Mouse (Mus musculus): Measurements from ENCODE around the gene Bhlha9. TPM values are rescaled to one million over a fixed set of nuclear protein-coding genes. Genes with fewer than 3 reads are reported as not detected.
A peak's percentile ranks its signal among the peaks of the same experiment; 100 is the strongest.

Gene Bhlha9
- not detected in 2 replicates for polyA plus RNA-seq (2015; fragmentation: Nextera tagmentation; extraction: Ambion mirVana)

- Histone ChIP-seq H3K4me1 (ENCODE audit: control insufficient read depth, insufficient read depth, low read length) (0 out of 2 replicates have a peak, but pooled peaks cover 8% of the 10 kb centered on the region), H3K9ac (ENCODE audit: low read length) (peak within 1 kb of the TSS; percentile 50), H3K9me3 (replicated peaks; ENCODE audit: control insufficient read depth, low read length) (no peaks in the 10 kb centered on the region), H3K4me2 (ENCODE audit: low read depth, low read length) (peak within 1 kb of the TSS; percentile 49), H3K27ac (ENCODE audit: low read length) (no peak within 1 kb of the TSS), H3K4me3 (replicated peaks; ENCODE audit: low read length) (peak within 1 kb of the TSS; percentile 39), H3K36me3 (ENCODE audit: control insufficient read depth, insufficient read depth, low read length) (no peaks in the 10 kb centered on the region), H3K27me3 (ENCODE audit: control insufficient read depth, insufficient read depth, low read length) (peaks cover 47% of the 10 kb centered on the region)
- 56% methylated on average over 15 of the region's 15 CpGs for whole genome bisulfite sequencing
- no peak for ATAC-seq (ENCODE audit: insufficient read depth, low FRiP score)
Measured at GRCm38 (mm10) chr11:76671871-76672475, at the start of gene Bhlha9. Gene Bhlha9 (plus strand): TSS chr11:76672470.

- Histone ChIP-seq H3K9ac (ENCODE audit: low read length) (peak overlapping the region; percentile 71), H3K36me3 (ENCODE audit: control insufficient read depth, insufficient read depth, low read length) (no peaks in the 10 kb centered on the region), H3K27ac (ENCODE audit: low read length) (no peak overlapping the region), H3K27me3 (ENCODE audit: control insufficient read depth, insufficient read depth, low read length) (peaks cover 21% of the 10 kb centered on the region), H3K9me3 (replicated peaks; ENCODE audit: control insufficient read depth, low read length) (no peaks in the 10 kb centered on the region), H3K4me3 (replicated peaks; ENCODE audit: low read length) (peak overlapping the region; percentile 51), H3K4me1 (ENCODE audit: control insufficient read depth, insufficient read depth, low read length) (peaks cover 3% of the 10 kb centered on the region; the same call in 1 of the 2 replicates), H3K4me2 (ENCODE audit: low read depth, low read length) (peak overlapping the region; percentile 99)
- ATAC-seq (ENCODE audit: insufficient read depth, low FRiP score): peak; percentile 32; the same call in 1 of the 2 replicates
- under 1% methylated on average over 58 of the region's 66 CpGs for WGBS
Measured at GRCm38 (mm10) chr11:76622566-76623205, 49.6 kb upstream of the Bhlha9 start.

GRCm38 (mm10) chr11:76623206-76623961 is 48.9 kb upstream of the Bhlha9 start:
- peak overlapping the region; percentile 71 for H3K9ac ChIP-seq (ENCODE audit: low read length)
- H3K36me3 ChIP-seq (ENCODE audit: control insufficient read depth, insufficient read depth, low read length): no peaks in the 10 kb centered on the region
- H3K9me3 ChIP-seq (replicated peaks; ENCODE audit: control insufficient read depth, low read length): no peaks in the 10 kb centered on the region
- under 1% methylated on average over 71 of the region's 72 CpGs for WGBS
- peak overlapping the region; percentile 51 for H3K4me3 ChIP-seq (replicated peaks; ENCODE audit: low read length)
- ATAC-seq (ENCODE audit: insufficient read depth, low FRiP score): peak; percentile 79; the same call in 1 of the 2 replicates
- peak overlapping the region; percentile 99 for H3K4me2 ChIP-seq (ENCODE audit: low read depth, low read length)
- H3K27ac ChIP-seq (ENCODE audit: low read length): no peak overlapping the region
- H3K27me3 ChIP-seq (ENCODE audit: control insufficient read depth, insufficient read depth, low read length): peaks cover 21% of the 10 kb centered on the region
- peaks cover 3% of the 10 kb centered on the region; the same call in 1 of the 2 replicates for H3K4me1 ChIP-seq (ENCODE audit: control insufficient read depth, insufficient read depth, low read length)

- Histone ChIP-seq H3K36me3 (ENCODE audit: control insufficient read depth, insufficient read depth, low read length) (no peaks in the 10 kb centered on the region), H3K4me1 (ENCODE audit: control insufficient read depth, insufficient read depth, low read length) (peaks cover 3% of the 10 kb centered on the region; the same call in 1 of the 2 replicates), H3K4me3 (replicated peaks; ENCODE audit: low read length) (no peak overlapping the region), H3K27ac (ENCODE audit: low read length) (no peak overlapping the region), H3K27me3 (ENCODE audit: control insufficient read depth, insufficient read depth, low read length) (peaks cover 21% of the 10 kb centered on the region), H3K4me2 (ENCODE audit: low read depth, low read length) (peak overlapping the region; percentile 99), H3K9me3 (replicated peaks; ENCODE audit: control insufficient read depth, low read length) (no peaks in the 10 kb centered on the region), H3K9ac (ENCODE audit: low read length) (peak overlapping the region; percentile 71; the same call in 1 of the 2 replicates)
- no peak for ATAC-seq (ENCODE audit: insufficient read depth, low FRiP score)
- WGBS: 66% methylated on average over 10 of the region's 10 CpGs
Measured at GRCm38 (mm10) chr11:76624071-76624470, 48.2 kb upstream of the Bhlha9 start.

- ATAC-seq (ENCODE audit: insufficient read depth, low FRiP score): no peak
- Histone ChIP-seq H3K27ac (ENCODE audit: low read length) (no peak overlapping the region), H3K36me3 (ENCODE audit: control insufficient read depth, insufficient read depth, low read length) (no peaks in the 10 kb centered on the region), H3K4me2 (ENCODE audit: low read depth, low read length) (no peak overlapping the region), H3K4me3 (replicated peaks; ENCODE audit: low read length) (no peak overlapping the region), H3K9me3 (replicated peaks; ENCODE audit: control insufficient read depth, low read length) (no peaks in the 10 kb centered on the region), H3K9ac (ENCODE audit: low read length) (no peak overlapping the region), H3K27me3 (ENCODE audit: control insufficient read depth, insufficient read depth, low read length) (peaks cover 19% of the 10 kb centered on the region), H3K4me1 (ENCODE audit: control insufficient read depth, insufficient read depth, low read length) (peaks cover 3% of the 10 kb centered on the region; the same call in 1 of the 2 replicates)
- WGBS: 76% methylated on average over 3 of the region's 3 CpGs
Measured at GRCm38 (mm10) chr11:76624881-76625280, 47.4 kb upstream of the Bhlha9 start.

GRCm38 (mm10) chr11:76628613-76629012 is 43.7 kb upstream of the Bhlha9 start:
- H3K27ac ChIP-seq (ENCODE audit: low read length): no peak overlapping the region
- WGBS: 59% methylated on average over 5 of the region's 5 CpGs
- H3K4me2 ChIP-seq (ENCODE audit: low read depth, low read length): no peak overlapping the region
- H3K9me3 ChIP-seq (replicated peaks; ENCODE audit: control insufficient read depth, low read length): no peaks in the 10 kb centered on the region
- H3K27me3 ChIP-seq (ENCODE audit: control insufficient read depth, insufficient read depth, low read length): no peaks in the 10 kb centered on the region
- no peak for ATAC-seq (ENCODE audit: insufficient read depth, low FRiP score)
- H3K36me3 ChIP-seq (ENCODE audit: control insufficient read depth, insufficient read depth, low read length): no peaks in the 10 kb centered on the region
- H3K4me3 ChIP-seq (replicated peaks; ENCODE audit: low read length): no peak overlapping the region
- no peak overlapping the region for H3K9ac ChIP-seq (ENCODE audit: low read length)
- no peaks in the 10 kb centered on the region for H3K4me1 ChIP-seq (ENCODE audit: control insufficient read depth, insufficient read depth, low read length)

GRCm38 (mm10) chr11:76630023-76630422 is 42.2 kb upstream of the Bhlha9 start:
- Histone ChIP-seq H3K4me2 (ENCODE audit: low read depth, low read length) (no peak overlapping the region), H3K4me3 (replicated peaks; ENCODE audit: low read length) (no peak overlapping the region), H3K4me1 (ENCODE audit: control insufficient read depth, insufficient read depth, low read length) (no peaks in the 10 kb centered on the region), H3K27me3 (ENCODE audit: control insufficient read depth, insufficient read depth, low read length) (no peaks in the 10 kb centered on the region), H3K27ac (ENCODE audit: low read length) (no peak overlapping the region), H3K36me3 (ENCODE audit: control insufficient read depth, insufficient read depth, low read length) (no peaks in the 10 kb centered on the region), H3K9me3 (replicated peaks; ENCODE audit: control insufficient read depth, low read length) (no peaks in the 10 kb centered on the region), H3K9ac (ENCODE audit: low read length) (no peak overlapping the region)
- ATAC-seq (ENCODE audit: insufficient read depth, low FRiP score): no peak
- 39% methylated on average over 2 of the region's 2 CpGs for WGBS

GRCm38 (mm10) chr11:76630487-76630886 is 41.8 kb upstream of the Bhlha9 start:
- no peaks in the 10 kb centered on the region for H3K27me3 ChIP-seq (ENCODE audit: control insufficient read depth, insufficient read depth, low read length)
- ATAC-seq (ENCODE audit: insufficient read depth, low FRiP score): no peak
- no peak overlapping the region for H3K27ac ChIP-seq (ENCODE audit: low read length)
- H3K4me2 ChIP-seq (ENCODE audit: low read depth, low read length): no peak overlapping the region
- no peak overlapping the region for H3K9ac ChIP-seq (ENCODE audit: low read length)
- H3K36me3 ChIP-seq (ENCODE audit: control insufficient read depth, insufficient read depth, low read length): no peaks in the 10 kb centered on the region
- 65% methylated on average over 5 of the region's 5 CpGs for whole genome bisulfite sequencing
- no peaks in the 10 kb centered on the region for H3K9me3 ChIP-seq (replicated peaks; ENCODE audit: control insufficient read depth, low read length)
- no peaks in the 10 kb centered on the region for H3K4me1 ChIP-seq (ENCODE audit: control insufficient read depth, insufficient read depth, low read length)
- no peak overlapping the region for H3K4me3 ChIP-seq (replicated peaks; ENCODE audit: low read length)

All from stomach, embryonic 16.5 days (tissue).